Mouse (Mus musculus) common myeloid progenitor, adult 5-6 weeks (primary cell): ENCODE results near the gene Hoxa13. TPM values are rescaled to one million over a fixed set of nuclear protein-coding genes. Genes with fewer than 3 reads are reported as not detected.

Experiments used
- ATAC-seq: replicated peaks from 2 replicates; pipeline ENCODE4 v1.8.0; 2016; ENCODE audit warnings: low read depth, mild to moderate bottlenecking, moderate TSS enrichment, inconsistent platforms; ENCODE audit not compliant: poor library complexity, severe bottlenecking
- total RNA-seq: library from RNA; stranded (forward); fragments of 200-1000, 187-1606 nt; gene quantifications from 2 replicates; pipeline ENCODE4 v1.2.3, GENCODE M21; 2017

Gene Hoxa13
- total RNA-seq, 1 experiment from 2014 or later: not detected

DNA sequence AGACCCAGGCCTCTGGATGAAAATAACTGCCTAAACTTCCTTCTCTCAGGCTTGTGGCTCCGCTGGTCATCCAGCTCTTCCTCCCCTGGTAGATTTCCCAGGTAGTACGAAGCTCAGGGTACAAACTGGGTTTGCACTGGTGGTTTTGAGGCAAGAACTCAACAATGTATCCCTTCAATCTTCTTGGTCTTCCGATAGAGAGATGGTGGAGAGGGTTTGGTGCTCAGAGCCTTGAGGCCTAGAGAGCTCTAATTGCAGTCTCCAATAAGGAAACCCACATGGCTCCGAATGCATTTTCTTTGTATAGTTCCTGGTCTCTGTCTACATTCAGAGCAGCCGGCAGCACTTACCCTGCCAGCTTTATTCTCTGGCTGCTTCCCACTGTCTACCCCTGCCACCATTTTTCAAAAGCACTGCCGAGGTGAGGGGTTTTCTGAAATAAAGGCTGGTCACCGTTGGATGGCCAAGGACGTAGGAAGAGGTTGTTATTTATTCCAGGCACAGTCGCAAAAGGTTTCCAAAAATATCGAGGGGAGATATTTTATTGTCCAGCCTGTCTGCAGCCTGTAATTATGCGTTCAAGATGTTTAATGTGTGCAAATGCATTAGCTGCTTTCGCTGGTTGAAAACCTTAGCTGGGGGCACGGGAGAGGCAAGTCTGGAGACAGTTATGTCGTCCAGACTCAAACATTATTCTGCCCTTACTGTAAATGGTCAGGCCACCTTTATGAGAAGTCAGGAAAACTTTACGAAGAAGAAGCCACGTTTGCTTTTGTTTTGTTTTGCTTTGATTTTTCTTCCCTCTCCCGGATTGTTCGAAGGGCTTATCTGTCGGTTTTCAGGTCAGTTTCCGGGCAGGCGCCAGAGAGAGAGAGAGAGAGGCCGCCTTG, 12.3 kb upstream of the Hoxa13 start:
- ATAC-seq: no peak

DNA sequence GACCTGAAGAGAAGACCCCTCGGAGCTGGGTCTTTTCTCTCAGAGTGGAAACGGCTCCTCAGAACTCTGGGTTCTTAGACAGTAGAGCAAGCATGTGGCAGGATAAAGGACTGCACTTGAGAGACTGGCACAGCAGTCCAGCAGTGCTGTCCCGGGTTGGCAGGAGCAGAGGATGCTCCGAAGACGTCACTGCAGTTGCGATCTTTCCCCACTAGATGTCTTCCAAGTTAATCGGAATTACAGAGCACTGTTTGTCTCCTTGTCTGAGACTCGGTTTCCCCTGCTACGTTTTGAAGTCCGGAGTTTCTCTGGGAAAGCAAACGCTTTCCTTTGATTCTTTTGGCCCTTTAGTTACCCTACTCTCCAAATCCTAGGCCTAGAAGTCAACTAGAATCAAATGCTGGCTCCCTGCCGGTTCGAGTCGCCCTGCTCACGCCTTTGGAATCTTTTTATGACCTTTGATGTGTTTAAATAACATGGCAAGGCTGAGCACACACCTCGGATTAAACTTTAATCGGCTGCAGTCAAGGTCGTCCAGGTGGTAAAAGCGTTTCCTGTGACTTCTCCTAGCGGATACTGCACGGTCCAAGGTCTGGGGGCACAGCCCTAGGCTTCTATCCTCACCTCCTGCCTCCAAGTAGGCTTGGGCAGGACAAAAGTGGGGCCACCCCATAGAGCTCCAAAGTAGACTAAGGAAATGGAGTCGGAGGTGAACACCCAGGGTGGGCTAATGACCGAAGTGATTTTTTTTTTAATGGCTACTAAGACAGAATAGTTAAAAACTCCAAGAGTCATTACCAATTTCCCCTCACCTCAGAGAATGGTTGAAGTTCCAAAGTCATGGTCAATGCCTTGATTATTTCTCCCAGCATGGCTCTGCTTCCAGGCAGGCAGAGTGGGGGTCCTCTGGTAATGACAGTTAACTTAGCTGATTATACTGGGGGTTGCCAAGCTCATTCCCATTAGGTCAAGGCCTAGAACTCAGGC, 10.1 kb upstream of the Hoxa13 start:
- peak; percentile 77 for ATAC-seq

- no peak for ATAC-seq
These were observed 8.1 kb upstream of the Hoxa13 start for GRCm38 (mm10) chr6:52268756-52269155.

DNA sequence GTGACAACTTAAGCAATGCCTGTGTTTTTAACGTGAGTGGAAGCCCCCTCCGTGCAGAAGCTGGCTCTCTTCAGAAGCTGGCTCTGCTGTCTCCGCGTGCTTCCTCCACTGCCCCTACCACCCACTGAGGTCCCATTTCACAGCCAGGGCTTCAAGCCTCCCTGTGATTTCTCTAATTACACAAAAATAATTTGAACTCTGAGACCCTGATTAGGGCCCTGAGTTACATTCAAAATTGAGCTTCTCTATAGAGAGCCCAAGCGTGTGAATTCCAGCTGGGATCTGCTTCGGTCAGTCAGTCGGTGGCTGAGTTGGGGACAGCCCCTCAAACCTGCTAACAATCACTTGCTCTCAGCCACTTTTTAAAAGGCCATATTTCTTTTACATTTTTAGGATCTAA, 7.7 kb upstream of the Hoxa13 start:
- ATAC-seq: no peak

DNA sequence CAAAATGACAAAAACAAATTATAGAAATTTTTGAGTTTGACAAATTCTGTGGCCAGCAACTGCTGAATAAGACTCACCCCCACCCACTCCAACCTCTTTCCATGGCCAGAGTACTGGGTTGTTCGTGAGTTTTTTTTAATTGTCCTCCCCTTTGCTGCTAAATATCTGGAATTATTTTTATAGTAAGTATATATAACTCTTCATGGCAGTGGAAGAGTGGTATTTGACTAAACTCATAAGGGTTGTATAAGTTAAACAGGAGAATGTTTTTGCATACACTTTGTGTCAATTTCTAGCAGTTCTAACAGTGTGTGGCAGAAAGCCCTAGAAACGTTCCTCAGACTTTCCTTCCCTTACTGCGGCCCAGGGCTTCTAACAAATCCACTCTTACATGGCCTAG, 7.0 kb upstream of the Hoxa13 start:
- ATAC-seq: no peak

DNA sequence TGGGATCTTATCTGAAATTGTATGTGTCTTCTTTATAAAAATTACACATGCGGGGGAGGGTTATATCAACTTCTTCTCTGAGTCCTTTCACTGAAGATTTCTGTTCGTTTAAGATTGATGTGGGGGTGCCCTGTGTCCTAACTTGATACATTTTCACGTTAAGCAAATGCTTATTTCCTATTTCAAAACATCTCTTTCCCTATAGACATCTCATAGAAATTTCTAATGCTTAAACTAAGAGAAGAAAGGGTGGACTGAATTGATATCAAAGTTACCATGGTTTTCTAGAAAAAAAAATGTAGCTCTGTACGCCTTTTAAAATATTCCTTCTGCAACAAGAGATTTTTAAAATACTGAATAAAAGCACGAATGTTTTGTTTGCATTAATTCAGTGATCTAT, 6.5 kb upstream of the Hoxa13 start:
- ATAC-seq: no peak

DNA sequence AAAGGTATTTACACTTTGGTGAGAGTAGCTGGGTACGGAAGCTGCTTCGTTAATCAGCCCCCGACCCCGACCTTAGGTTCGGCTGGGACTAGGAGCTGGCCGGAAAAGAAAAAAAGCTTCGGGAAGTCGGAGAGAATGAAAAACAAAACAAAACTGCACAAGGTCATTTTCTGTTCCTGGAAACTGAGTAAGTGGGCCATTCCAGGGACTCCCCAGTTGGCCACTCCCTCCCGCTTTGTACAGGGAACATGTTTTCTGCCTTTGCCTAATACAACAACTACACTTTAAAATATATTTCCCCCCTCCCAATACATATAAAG, 5.9 kb upstream of the Hoxa13 start:
- ATAC-seq: no peak

DNA sequence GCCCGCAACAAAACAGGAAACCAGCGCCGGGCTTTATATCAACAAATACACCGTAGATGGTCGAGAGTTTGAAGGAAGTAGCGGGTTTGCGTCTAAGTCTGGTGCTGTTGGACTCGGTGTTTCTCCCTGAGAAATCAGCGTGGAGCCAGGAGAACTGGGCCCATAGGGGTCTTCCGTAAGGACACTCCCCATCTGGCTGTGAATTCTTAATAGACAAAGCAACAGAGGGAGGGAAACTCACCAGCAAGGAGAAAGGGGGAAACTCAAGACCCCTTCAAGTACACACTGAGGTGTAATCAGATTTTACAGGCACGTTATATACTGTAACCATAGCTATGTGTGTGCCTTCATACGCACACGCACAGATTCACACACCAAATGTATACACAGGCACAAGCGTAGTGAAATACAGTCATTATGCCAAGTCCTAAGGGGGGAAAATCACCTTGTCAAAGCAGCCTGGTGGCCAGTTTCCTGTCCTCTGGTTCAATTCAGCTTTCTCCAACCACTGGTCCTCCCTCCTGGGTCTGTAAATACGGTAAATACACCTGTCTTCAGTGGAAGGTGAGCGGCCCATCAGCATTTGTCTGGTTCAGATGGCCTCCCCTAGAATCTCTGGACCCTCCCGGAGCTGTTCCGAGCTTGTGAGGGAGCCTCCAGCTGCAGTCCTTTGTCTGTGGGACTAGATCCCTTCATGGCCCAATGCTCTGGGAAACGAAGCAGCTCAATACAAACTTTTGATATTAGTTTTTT, 5.4 kb upstream of the Hoxa13 start:
- ATAC-seq: no peak

DNA sequence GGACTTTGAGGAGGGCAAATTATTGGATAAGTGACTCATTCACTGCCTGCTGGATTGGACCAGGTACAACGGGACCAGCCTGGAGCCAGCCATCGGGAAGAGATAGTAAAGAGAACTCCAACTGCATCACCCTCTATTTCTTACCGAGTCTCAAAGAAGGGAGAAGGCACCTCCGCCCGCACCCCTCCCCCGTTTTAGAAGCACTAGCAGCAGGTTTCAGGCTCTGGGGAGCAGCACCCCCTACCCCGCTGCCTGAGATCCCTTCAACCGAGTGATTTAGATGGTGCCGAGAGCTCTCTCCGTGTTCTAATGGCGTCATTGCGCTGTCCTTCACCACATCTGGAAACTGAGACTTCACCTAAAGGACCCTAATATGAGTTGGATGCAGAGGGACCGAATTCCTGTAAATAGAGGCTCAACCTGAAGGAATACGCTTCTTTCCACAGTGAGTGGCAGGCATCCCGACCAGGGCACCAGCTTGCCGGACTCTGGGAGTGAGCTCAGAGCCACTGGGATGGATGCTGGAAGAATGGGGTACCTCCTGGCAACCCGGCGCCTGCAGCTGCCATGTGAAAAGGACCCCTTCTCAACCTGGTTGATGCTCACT, 4.7 kb upstream of the Hoxa13 start:
- ATAC-seq: no peak

DNA sequence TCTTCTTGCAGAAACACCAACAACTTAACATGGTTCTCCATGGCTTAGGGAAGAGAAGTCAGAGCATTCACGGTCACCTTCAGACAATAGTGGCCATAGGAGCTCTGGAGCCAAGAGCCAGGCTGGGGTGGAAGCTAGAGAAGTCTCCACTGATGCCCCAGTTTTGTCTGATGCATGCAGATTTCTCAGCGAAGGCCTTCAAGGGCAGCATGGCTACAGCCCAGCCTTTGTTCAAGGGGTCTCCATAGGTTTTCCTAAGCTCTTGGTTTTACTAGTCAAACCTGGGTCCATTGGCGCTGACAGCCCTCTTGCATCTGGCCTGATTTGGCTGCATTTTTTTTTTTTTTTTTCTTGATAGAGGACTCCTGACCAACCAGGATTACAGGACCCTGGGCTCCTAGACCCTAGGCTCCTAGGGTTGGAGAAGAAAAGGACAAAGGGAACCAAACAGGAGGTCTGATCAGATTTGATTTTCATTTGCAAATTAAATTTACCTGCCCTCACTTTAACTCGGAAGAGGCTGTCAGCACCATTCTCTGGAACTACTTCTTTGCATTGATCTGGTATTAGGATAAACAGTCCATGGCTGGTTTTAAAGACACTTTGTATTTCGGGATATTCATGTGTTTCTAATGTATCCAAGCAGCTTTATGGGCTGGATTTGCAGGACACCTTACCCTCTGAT, 3.6 kb upstream of the Hoxa13 start:
- no peak for ATAC-seq

- no peak for ATAC-seq
These were observed 2.6 kb upstream of the Hoxa13 start for GRCm38 (mm10) chr6:52263321-52263585.

- ATAC-seq: no peak
These were observed 2.0 kb upstream of the Hoxa13 start for GRCm38 (mm10) chr6:52262463-52263320.

GRCm38 (mm10) chr6:52261751-52262462, 1.2 kb upstream of the Hoxa13 start:
- ATAC-seq: no peak

GRCm38 (mm10) chr6:52259811-52260261, 844 bp downstream of the Hoxa13 start:
- ATAC-seq: no peak

DNA sequence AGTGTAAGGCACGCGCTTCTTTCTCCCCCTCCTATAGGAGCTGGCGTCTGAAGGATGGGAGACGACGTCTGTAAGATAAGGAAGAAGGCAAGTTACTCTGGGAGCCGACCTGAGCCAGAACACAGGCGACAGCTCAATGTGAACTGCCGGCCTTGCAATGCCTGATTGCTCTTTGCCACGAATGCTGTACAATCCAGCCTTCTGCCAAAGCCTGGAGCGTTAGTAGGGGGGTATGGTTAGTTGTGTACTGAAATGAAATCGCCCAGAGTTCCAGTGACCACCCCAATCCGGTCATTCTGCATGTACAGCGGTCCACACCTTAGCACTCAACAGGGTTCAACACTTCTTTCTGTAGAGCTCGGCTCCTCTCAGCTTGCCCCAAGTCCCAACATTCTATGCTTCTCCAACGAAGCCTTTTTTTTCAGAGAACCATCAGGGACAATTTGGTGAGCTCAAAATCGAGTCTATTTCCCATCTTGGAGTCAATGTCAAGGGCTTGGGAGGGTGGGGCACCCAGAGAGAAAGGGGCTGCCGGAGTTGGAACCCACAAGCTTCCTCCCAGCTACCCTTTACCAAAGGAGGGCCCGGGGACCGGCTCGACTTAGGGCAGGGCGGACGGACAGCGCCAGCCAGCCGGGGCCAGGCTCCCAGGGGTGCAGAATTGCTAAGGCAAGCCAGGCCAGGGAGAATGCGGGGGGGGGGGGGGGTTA, 1.4 kb downstream of the Hoxa13 start:
- ATAC-seq: no peak

DNA sequence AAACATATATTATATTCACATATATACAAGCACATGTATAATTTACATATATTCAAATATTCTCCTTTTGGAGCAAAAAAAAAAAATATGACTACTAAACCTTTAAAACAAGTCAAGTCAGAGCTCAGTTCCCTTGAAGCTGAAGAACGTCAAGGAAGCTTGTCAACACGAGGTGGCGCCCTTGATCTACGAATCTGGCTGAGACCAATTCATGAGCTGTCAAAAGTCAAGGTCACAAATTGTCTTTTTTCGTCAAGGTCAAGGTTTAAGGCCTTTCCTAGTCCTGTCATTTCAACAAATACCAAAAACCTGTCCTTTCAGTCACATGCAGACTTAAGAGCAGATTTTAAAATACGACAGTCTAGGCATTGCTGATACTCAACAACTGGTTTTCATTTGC, 3.7 kb downstream of the Hoxa13 start:
- peak; percentile 76 for ATAC-seq
